Mouse (Mus musculus): ENCODE data around the gene Ralb.

Gene Ralb

DNA sequence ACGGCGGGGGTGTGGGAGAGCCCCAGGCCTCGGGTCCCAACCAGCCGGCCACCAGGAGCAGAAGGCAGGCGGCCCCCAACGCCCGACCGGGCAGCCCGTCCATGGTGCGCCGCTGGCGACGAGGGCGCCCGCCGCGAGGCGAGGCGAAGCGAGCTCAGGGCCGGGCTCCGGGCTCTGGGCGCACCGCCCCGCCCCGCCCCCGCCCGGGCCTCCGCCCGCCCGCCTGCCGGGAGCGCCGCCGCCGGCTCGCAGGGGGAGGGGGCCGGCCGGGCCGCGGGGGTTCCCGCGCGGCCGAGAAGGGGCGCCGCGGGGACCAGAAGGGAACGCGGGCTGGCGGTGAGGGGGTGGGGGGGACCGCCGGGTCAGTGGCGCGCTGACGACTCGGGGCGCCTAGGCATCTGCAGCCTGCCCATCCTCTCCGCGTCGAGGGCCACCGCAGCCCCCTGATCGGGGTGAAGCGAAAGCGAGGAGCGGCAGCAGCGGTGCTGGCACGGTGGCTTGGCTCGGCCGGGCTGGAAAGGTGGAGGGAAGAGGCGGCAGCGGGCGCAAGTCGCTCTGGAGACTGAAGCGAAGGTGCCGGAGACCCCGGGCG, 83.5 kb downstream of the Ralb start:
- TF ChIP-seq GATA4 (IDR thresholded peaks at IDR 0.05; ENCODE audit: insufficient replicate concordance, low read length) = no peak

All from liver, adult (tissue).